Mouse (Mus musculus): ENCODE results near the gene Pou3f3. TPM values are rescaled to one million over a fixed set of nuclear protein-coding genes. Genes with fewer than 3 reads are reported as not detected.
A peak's percentile ranks its signal among the peaks of the same experiment; 100 is the strongest.

The Pou3f3 gene
- polyA plus RNA-seq, 1 experiment from 2014 or later = not detected

GRCm38 (mm10) chr1:42685321-42685960 is 10.1 kb upstream of the Pou3f3 start:
- 4% methylated on average over 11 of the region's 11 CpGs for WGBS
- no peak overlapping the region for H3K4me2 ChIP-seq (ENCODE audit: low read depth, low read length)

GRCm38 (mm10) chr1:42686194-42687131 is 9.1 kb upstream of the Pou3f3 start:
- peaks cover 11% of the 10 kb centered on the region for H3K4me1 ChIP-seq (ENCODE audit: control insufficient read depth, insufficient read depth, low read length)
- ATAC-seq (replicated peaks; ENCODE audit: extremely low read depth, insufficient read depth, low FRiP score) = no peak
- H3K4me3 ChIP-seq (ENCODE audit: low read length) = peak overlapping the region; percentile 46
- H3K36me3 ChIP-seq (ENCODE audit: control insufficient read depth, insufficient read depth) = no peaks in the 10 kb centered on the region
- WGBS = 1% methylated on average over 53 of the region's 53 CpGs
- no peak overlapping the region for H3K27ac ChIP-seq (ENCODE audit: low read length)
- H3K9ac ChIP-seq (ENCODE audit: low read length) = no peak overlapping the region
- peak overlapping the region; percentile 64 for H3K4me2 ChIP-seq (ENCODE audit: low read depth, low read length)
- H3K9me3 ChIP-seq (replicated peaks; ENCODE audit: control insufficient read depth, low read length) = no peaks in the 10 kb centered on the region
- H3K27me3 ChIP-seq (ENCODE audit: control insufficient read depth, insufficient read depth, low read length) = peaks cover 87% of the 10 kb centered on the region

More at GRCm38 (mm10) chr1:42685321-42685960, 10.1 kb upstream of the Pou3f3 start:
- H3K36me3 ChIP-seq (ENCODE audit: control insufficient read depth, insufficient read depth) = no peaks in the 10 kb centered on the region
- peaks cover 81% of the 10 kb centered on the region for H3K27me3 ChIP-seq (ENCODE audit: control insufficient read depth, insufficient read depth, low read length)
- H3K9ac ChIP-seq (ENCODE audit: low read length) = no peak overlapping the region
- H3K4me3 ChIP-seq (ENCODE audit: low read length) = no peak overlapping the region
- H3K27ac ChIP-seq (ENCODE audit: low read length) = no peak overlapping the region
- H3K4me1 ChIP-seq (ENCODE audit: control insufficient read depth, insufficient read depth, low read length) = peaks cover 11% of the 10 kb centered on the region
- H3K9me3 ChIP-seq (replicated peaks; ENCODE audit: control insufficient read depth, low read length) = no peaks in the 10 kb centered on the region
- ATAC-seq (replicated peaks; ENCODE audit: extremely low read depth, insufficient read depth, low FRiP score) = no peak

- no peak overlapping the region for H3K4me2 ChIP-seq (ENCODE audit: low read depth, low read length)
- no peak for ATAC-seq (replicated peaks; ENCODE audit: extremely low read depth, insufficient read depth, low FRiP score)
- H3K27ac ChIP-seq (ENCODE audit: low read length) = no peak overlapping the region
- H3K4me1 ChIP-seq (ENCODE audit: control insufficient read depth, insufficient read depth, low read length) = peaks cover 11% of the 10 kb centered on the region
- peaks cover 92% of the 10 kb centered on the region for H3K27me3 ChIP-seq (ENCODE audit: control insufficient read depth, insufficient read depth, low read length)
- peak overlapping the region; percentile 46; the same call in 1 of the 2 replicates for H3K4me3 ChIP-seq (ENCODE audit: low read length)
- no peaks in the 10 kb centered on the region for H3K36me3 ChIP-seq (ENCODE audit: control insufficient read depth, insufficient read depth)
- no peak overlapping the region for H3K9ac ChIP-seq (ENCODE audit: low read length)
- H3K9me3 ChIP-seq (replicated peaks; ENCODE audit: control insufficient read depth, low read length) = no peaks in the 10 kb centered on the region
- WGBS = 3% methylated on average over 12 of the region's 12 CpGs
Measured at GRCm38 (mm10) chr1:42687271-42687670, 8.3 kb upstream of the Pou3f3 start.

DNA sequence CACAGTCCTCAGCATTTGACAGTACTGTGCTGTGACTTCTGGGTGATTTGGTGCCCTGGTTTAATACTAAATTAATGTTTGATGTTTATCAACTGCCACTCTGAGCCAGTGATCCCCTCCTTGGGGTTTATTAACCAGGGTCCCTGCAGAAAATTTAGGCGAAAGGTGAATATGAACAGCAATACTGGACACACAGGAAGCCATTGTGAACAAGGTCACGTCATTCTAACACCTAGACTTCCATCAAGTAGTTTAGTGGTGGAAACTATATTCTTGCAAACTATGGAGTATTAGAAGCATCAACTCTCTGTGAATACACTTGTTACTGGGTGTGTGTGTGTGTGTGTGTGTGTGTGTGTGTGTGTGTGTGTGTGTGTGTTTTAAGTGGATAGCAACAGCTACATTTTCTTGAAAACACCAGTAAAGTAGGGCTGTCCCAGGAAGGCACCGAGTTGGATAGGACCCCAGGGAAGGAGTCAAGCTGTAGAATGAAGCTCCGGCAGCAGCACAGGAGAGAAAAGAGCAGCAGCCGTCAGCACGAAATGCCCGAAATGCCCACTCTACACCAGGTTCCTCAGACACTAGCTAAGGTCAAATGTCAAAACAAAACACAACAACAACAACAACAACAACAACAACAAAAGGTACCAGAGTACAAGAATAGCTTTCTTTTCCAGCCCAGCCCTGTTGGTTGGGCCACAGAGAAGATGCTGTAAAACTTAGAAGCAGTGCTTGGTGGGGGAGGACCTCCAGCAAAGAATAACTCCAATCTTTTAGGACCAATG is 7.6 kb upstream of the Pou3f3 start:
- no peak for ATAC-seq (replicated peaks; ENCODE audit: extremely low read depth, insufficient read depth, low FRiP score)
- no peak overlapping the region for H3K9ac ChIP-seq (ENCODE audit: low read length)
- WGBS = 15% methylated on average over 7 of the region's 7 CpGs
- peaks cover 94% of the 10 kb centered on the region for H3K27me3 ChIP-seq (ENCODE audit: control insufficient read depth, insufficient read depth, low read length)
- H3K36me3 ChIP-seq (ENCODE audit: control insufficient read depth, insufficient read depth) = no peaks in the 10 kb centered on the region
- no peaks in the 10 kb centered on the region for H3K9me3 ChIP-seq (replicated peaks; ENCODE audit: control insufficient read depth, low read length)
- no peak overlapping the region for H3K27ac ChIP-seq (ENCODE audit: low read length)
- no peak overlapping the region for H3K4me2 ChIP-seq (ENCODE audit: low read depth, low read length)
- no peak overlapping the region for H3K4me3 ChIP-seq (ENCODE audit: low read length)
- peaks cover 11% of the 10 kb centered on the region for H3K4me1 ChIP-seq (ENCODE audit: control insufficient read depth, insufficient read depth, low read length)

DNA sequence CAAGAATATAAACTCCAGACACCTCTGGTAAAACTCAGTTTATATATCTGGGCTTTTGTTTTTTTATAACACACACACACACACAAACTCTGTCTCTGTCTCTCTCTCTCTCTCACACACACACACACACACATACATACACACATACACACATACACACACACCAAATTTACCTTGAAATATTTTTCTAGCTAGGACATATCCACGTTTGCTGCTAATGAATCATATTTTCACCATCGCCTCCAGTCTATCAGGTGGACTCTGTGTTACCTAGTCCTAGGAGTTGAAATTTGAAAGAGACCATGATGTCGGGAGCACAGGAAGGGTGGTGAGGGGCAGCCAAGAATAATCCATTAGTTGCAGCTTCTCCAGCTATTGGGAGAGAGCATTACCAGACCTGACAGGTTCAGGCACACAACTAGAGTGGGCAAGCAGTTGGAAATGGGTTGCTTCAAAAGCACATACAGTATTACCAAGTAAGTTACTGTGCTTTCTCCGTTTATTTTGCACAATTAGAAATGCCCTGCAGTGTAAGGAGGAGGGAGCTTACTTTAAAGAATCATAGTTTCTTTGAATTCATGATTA is 6.9 kb upstream of the Pou3f3 start:
- no peak overlapping the region for H3K27ac ChIP-seq (ENCODE audit: low read length)
- H3K4me2 ChIP-seq (ENCODE audit: low read depth, low read length) = no peak overlapping the region
- H3K9me3 ChIP-seq (replicated peaks; ENCODE audit: control insufficient read depth, low read length) = no peaks in the 10 kb centered on the region
- no peak for ATAC-seq (replicated peaks; ENCODE audit: extremely low read depth, insufficient read depth, low FRiP score)
- H3K4me3 ChIP-seq (ENCODE audit: low read length) = no peak overlapping the region
- 12% methylated on average over 4 of the region's 4 CpGs for WGBS
- H3K36me3 ChIP-seq (ENCODE audit: control insufficient read depth, insufficient read depth) = no peaks in the 10 kb centered on the region
- H3K4me1 ChIP-seq (ENCODE audit: control insufficient read depth, insufficient read depth, low read length) = peaks cover 15% of the 10 kb centered on the region
- H3K9ac ChIP-seq (ENCODE audit: low read length) = no peak overlapping the region
- H3K27me3 ChIP-seq (ENCODE audit: control insufficient read depth, insufficient read depth, low read length) = peaks cover 94% of the 10 kb centered on the region

DNA sequence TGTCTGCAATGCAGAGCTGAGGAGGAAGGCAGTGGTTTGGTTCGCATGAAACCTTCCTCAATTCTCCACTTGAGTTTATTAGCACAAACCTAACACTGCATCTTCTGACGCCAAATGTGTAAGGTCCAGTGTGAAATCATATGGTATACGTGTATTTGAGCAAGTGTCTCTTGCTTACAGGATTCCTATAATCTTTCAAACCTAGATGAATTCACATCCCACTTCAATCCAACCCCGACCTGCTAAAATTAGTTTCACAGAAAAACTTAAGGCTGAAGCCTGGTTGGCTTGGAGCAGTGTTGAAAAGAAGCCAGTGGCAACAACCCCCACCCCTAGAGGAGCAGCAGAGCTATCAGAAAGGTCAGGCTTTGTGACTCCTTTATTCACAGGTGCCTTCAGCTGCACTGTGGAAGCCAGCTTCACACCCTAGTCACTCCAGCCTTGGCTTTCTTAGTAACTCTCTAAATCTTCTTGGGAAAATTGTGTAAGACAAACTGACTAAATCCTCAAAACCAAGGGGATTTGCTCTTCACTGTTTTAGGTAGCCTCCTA is 5.5 kb upstream of the Pou3f3 start:
- Histone ChIP-seq H3K4me1 (ENCODE audit: control insufficient read depth, insufficient read depth, low read length) (peaks cover 17% of the 10 kb centered on the region), H3K4me3 (ENCODE audit: low read length) (no peak overlapping the region), H3K27me3 (ENCODE audit: control insufficient read depth, insufficient read depth, low read length) (peaks cover 90% of the 10 kb centered on the region), H3K27ac (ENCODE audit: low read length) (no peak overlapping the region), H3K9me3 (replicated peaks; ENCODE audit: control insufficient read depth, low read length) (no peaks in the 10 kb centered on the region), H3K4me2 (ENCODE audit: low read depth, low read length) (no peak overlapping the region), H3K36me3 (ENCODE audit: control insufficient read depth, insufficient read depth) (no peaks in the 10 kb centered on the region), H3K9ac (ENCODE audit: low read length) (no peak overlapping the region)
- WGBS = 7% methylated on average over 4 of the region's 4 CpGs
- ATAC-seq (replicated peaks; ENCODE audit: extremely low read depth, insufficient read depth, low FRiP score) = no peak

DNA sequence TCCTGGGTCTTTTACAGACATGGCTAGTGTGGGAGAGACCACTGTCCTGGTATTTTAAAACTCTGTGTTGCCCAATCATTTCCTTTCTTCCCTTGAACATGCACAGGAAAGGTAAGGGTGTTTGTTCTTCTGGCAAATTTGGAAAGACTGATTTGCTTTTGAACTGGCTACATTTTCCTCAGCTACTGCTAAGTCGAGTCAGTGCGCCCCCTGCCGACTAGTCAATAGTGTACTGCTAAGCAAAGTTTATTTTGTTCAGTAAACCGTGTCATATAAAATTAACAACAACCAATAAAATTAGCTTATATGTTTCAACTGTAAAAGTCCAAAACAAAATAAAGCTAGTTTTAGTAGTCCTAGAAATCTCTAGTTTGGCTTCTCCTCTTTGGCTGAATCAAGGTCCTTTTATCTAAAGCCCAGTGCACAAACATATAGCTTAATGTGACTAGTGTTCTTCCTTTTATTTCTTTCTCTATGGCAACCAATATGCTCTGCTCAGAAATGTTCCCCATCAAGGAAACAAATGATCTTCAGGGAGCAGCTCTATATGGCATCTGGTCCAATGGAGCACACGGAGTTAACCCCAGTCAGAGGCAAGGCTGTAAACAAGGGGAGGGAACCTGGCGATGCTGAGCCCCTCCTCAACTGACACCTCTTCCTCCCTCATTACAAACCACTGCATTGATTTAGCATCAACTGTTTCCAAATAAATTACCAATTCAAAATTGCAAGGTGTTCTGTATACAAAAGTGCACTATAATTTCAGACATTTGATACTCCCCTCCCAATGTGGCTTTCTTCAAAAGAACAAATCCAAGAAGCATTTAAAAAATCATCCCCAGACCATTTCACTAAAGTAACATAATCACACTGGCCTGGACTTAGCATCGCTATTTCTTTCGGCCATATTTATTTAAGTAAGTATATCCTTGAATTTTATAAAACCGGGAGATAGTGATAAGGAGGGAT is 4.1 kb upstream of the Pou3f3 start:
- H3K36me3 ChIP-seq (ENCODE audit: control insufficient read depth, insufficient read depth) = no peaks in the 10 kb centered on the region
- H3K27ac ChIP-seq (ENCODE audit: low read length) = no peak overlapping the region
- no peak overlapping the region for H3K9ac ChIP-seq (ENCODE audit: low read length)
- no peak overlapping the region for H3K4me3 ChIP-seq (ENCODE audit: low read length)
- no peak overlapping the region for H3K4me2 ChIP-seq (ENCODE audit: low read depth, low read length)
- 2% methylated on average over 9 of the region's 9 CpGs for WGBS
- no peaks in the 10 kb centered on the region for H3K9me3 ChIP-seq (replicated peaks; ENCODE audit: control insufficient read depth, low read length)
- H3K4me1 ChIP-seq (ENCODE audit: control insufficient read depth, insufficient read depth, low read length) = peaks cover 17% of the 10 kb centered on the region
- ATAC-seq (replicated peaks; ENCODE audit: extremely low read depth, insufficient read depth, low FRiP score) = no peak
- peaks cover 83% of the 10 kb centered on the region for H3K27me3 ChIP-seq (ENCODE audit: control insufficient read depth, insufficient read depth, low read length)

- ATAC-seq (replicated peaks; ENCODE audit: extremely low read depth, insufficient read depth, low FRiP score) = no peak
- Histone ChIP-seq H3K27me3 (ENCODE audit: control insufficient read depth, insufficient read depth, low read length) (peaks cover 82% of the 10 kb centered on the region), H3K4me1 (ENCODE audit: control insufficient read depth, insufficient read depth, low read length) (peaks cover 20% of the 10 kb centered on the region), H3K9ac (ENCODE audit: low read length) (no peak overlapping the region), H3K36me3 (ENCODE audit: control insufficient read depth, insufficient read depth) (no peaks in the 10 kb centered on the region), H3K27ac (ENCODE audit: low read length) (no peak overlapping the region), H3K9me3 (replicated peaks; ENCODE audit: control insufficient read depth, low read length) (no peaks in the 10 kb centered on the region), H3K4me3 (ENCODE audit: low read length) (no peak overlapping the region), H3K4me2 (ENCODE audit: low read depth, low read length) (no peak overlapping the region)
- WGBS = 12% methylated on average over 1 of the region's 1 CpGs
Measured at GRCm38 (mm10) chr1:42692221-42692620, 3.3 kb upstream of the Pou3f3 start.

Data from heart, embryonic 16.5 days (tissue).